Mouse (Mus musculus): ENCODE data around the gene Ipmk. TPM values are rescaled to one million over a fixed set of nuclear protein-coding genes. Genes with fewer than 3 reads are reported as not detected.

Ipmk gene
- polyA plus RNA-seq, 1 experiment from 2014 or later = 12.0 TPM

- ATAC-seq = no peak
- no peaks in the 10 kb centered on the region for H3K9me3 ChIP-seq (ENCODE audit: low read length)
- no peaks in the 10 kb centered on the region for H3K27me3 ChIP-seq (replicated peaks; ENCODE audit: insufficient read depth, low read length)
- TF ChIP-seq CTCF (IDR thresholded peaks at IDR 0.05) = no peak
- no peak overlapping the region for H3K27ac ChIP-seq (ENCODE audit: low read length)
- no peaks in the 10 kb centered on the region for H3K4me1 ChIP-seq (ENCODE audit: insufficient read depth, low read depth, low read length)
- H3K36me3 ChIP-seq (ENCODE audit: insufficient read depth, low read length) = no peaks in the 10 kb centered on the region
- no peak overlapping the region for H3K4me2 ChIP-seq (replicated peaks; ENCODE audit: low read depth, low read length)
- WGBS = 56% methylated on average over 13 of the region's 13 CpGs
- no peak for DNase-seq (ENCODE audit: low spot score)
- H3K4me3 ChIP-seq (ENCODE audit: low read depth, low read length) = no peak overlapping the region
- no peak overlapping the region for H3K9ac ChIP-seq (replicated peaks; ENCODE audit: low read depth)
Measured at GRCm38 (mm10) chr10:71469751-71470150, 122.2 kb downstream of the Ipmk start.

- no peak overlapping the region for H3K4me3 ChIP-seq (ENCODE audit: low read depth, low read length)
- no peak overlapping the region for H3K4me2 ChIP-seq (replicated peaks; ENCODE audit: low read depth, low read length)
- H3K27ac ChIP-seq (ENCODE audit: low read length) = no peak overlapping the region
- no peaks in the 10 kb centered on the region for H3K27me3 ChIP-seq (replicated peaks; ENCODE audit: insufficient read depth, low read length)
- H3K9me3 ChIP-seq (ENCODE audit: low read length) = no peaks in the 10 kb centered on the region
- TF ChIP-seq CTCF (IDR thresholded peaks at IDR 0.05) = no peak
- WGBS = 76% methylated on average over 6 of the region's 6 CpGs
- DNase-seq (ENCODE audit: low spot score) = no peak
- ATAC-seq = no peak
- no peak overlapping the region for H3K9ac ChIP-seq (replicated peaks; ENCODE audit: low read depth)
- H3K36me3 ChIP-seq (ENCODE audit: insufficient read depth, low read length) = no peaks in the 10 kb centered on the region
- H3K4me1 ChIP-seq (ENCODE audit: insufficient read depth, low read depth, low read length) = no peaks in the 10 kb centered on the region
Measured at GRCm38 (mm10) chr10:71472033-71472432, 124.5 kb downstream of the Ipmk start.

- Histone ChIP-seq H3K36me3 (ENCODE audit: insufficient read depth, low read length) (no peaks in the 10 kb centered on the region), H3K27me3 (replicated peaks; ENCODE audit: insufficient read depth, low read length) (no peaks in the 10 kb centered on the region), H3K4me1 (ENCODE audit: insufficient read depth, low read depth, low read length) (no peaks in the 10 kb centered on the region), H3K27ac (ENCODE audit: low read length) (no peak overlapping the region), H3K9me3 (ENCODE audit: low read length) (no peaks in the 10 kb centered on the region), H3K9ac (replicated peaks; ENCODE audit: low read depth) (no peak overlapping the region), H3K4me3 (ENCODE audit: low read depth, low read length) (no peak overlapping the region), H3K4me2 (replicated peaks; ENCODE audit: low read depth, low read length) (no peak overlapping the region)
- TF ChIP-seq EP300 (IDR thresholded peaks at IDR 0.05) = no peak
- TF ChIP-seq CTCF (IDR thresholded peaks at IDR 0.05) = no peak
- 82% methylated on average over 13 of the region's 13 CpGs for WGBS
- DNase-seq (ENCODE audit: low spot score) (no peak), ATAC-seq (no peak)
Measured at GRCm38 (mm10) chr10:71473590-71473989, 126.0 kb downstream of the Ipmk start.

- Histone ChIP-seq H3K4me3 (ENCODE audit: low read depth, low read length) (no peak overlapping the region), H3K27me3 (replicated peaks; ENCODE audit: insufficient read depth, low read length) (no peaks in the 10 kb centered on the region), H3K36me3 (ENCODE audit: insufficient read depth, low read length) (no peaks in the 10 kb centered on the region), H3K9ac (replicated peaks; ENCODE audit: low read depth) (no peak overlapping the region), H3K4me2 (replicated peaks; ENCODE audit: low read depth, low read length) (no peak overlapping the region), H3K9me3 (ENCODE audit: low read length) (no peaks in the 10 kb centered on the region), H3K27ac (ENCODE audit: low read length) (no peak overlapping the region), H3K4me1 (ENCODE audit: insufficient read depth, low read depth, low read length) (no peaks in the 10 kb centered on the region)
- ATAC-seq (no peak), DNase-seq (ENCODE audit: low spot score) (no peak)
- no peak for TF ChIP-seq EP300 (IDR thresholded peaks at IDR 0.05)
- no peak for TF ChIP-seq CTCF (IDR thresholded peaks at IDR 0.05)
- WGBS = 65% methylated on average over 8 of the region's 8 CpGs
Measured at GRCm38 (mm10) chr10:71476471-71477080, 129.0 kb downstream of the Ipmk start.

- no peak overlapping the region for H3K9ac ChIP-seq (replicated peaks; ENCODE audit: low read depth)
- no peak for TF ChIP-seq EP300 (IDR thresholded peaks at IDR 0.05)
- TF ChIP-seq CTCF (IDR thresholded peaks at IDR 0.05) = no peak
- H3K27me3 ChIP-seq (replicated peaks; ENCODE audit: insufficient read depth, low read length) = no peaks in the 10 kb centered on the region
- H3K9me3 ChIP-seq (ENCODE audit: low read length) = no peaks in the 10 kb centered on the region
- H3K36me3 ChIP-seq (ENCODE audit: insufficient read depth, low read length) = no peaks in the 10 kb centered on the region
- DNase-seq (ENCODE audit: low spot score) (no peak), ATAC-seq (no peak)
- no peak overlapping the region for H3K27ac ChIP-seq (ENCODE audit: low read length)
- no peak overlapping the region for H3K4me3 ChIP-seq (ENCODE audit: low read depth, low read length)
- no peaks in the 10 kb centered on the region for H3K4me1 ChIP-seq (ENCODE audit: insufficient read depth, low read depth, low read length)
- 44% methylated on average over 4 of the region's 4 CpGs for WGBS
- H3K4me2 ChIP-seq (replicated peaks; ENCODE audit: low read depth, low read length) = no peak overlapping the region
Measured at GRCm38 (mm10) chr10:71477147-71477546, 129.6 kb downstream of the Ipmk start.

DNA sequence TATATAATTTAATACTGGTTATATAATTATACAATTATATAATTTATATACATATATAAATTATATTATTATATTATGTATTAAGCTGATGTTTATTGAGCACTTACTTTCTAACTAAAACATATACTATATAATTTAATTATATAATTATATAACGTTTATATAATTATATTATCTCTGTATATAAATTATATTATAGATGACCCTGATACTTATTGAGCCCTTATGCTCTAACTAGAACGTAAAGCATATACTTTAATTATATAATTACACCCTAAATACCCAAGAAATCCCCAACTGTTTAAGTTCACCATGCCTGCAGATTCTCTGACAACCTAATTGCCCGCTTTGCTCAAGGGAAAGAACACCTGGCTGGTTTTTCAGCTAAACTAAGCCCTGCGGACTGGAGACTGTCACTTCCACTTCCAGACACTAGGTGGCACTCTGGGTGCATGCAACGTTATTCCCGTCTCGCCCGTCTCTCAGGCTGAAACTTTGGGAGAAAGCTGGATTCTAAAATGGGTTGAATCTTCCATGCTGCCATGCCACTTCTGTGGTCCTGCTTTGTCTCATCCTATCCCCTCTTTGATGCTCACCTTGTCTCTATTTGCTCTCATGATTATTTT, 132.2 kb downstream of the Ipmk start:
- H3K36me3 ChIP-seq (ENCODE audit: insufficient read depth, low read length) = no peaks in the 10 kb centered on the region
- no peak overlapping the region for H3K27ac ChIP-seq (ENCODE audit: low read length)
- H3K27me3 ChIP-seq (replicated peaks; ENCODE audit: insufficient read depth, low read length) = no peaks in the 10 kb centered on the region
- DNase-seq (ENCODE audit: low spot score) (peak; percentile 56), ATAC-seq (no peak)
- H3K4me1 ChIP-seq (ENCODE audit: insufficient read depth, low read depth, low read length) = no peaks in the 10 kb centered on the region
- no peak overlapping the region for H3K4me2 ChIP-seq (replicated peaks; ENCODE audit: low read depth, low read length)
- 12% methylated on average over 8 of the region's 8 CpGs for WGBS
- no peak overlapping the region for H3K4me3 ChIP-seq (ENCODE audit: low read depth, low read length)
- no peak overlapping the region for H3K9ac ChIP-seq (replicated peaks; ENCODE audit: low read depth)
- no peaks in the 10 kb centered on the region for H3K9me3 ChIP-seq (ENCODE audit: low read length)
- TF ChIP-seq EP300 (IDR thresholded peaks at IDR 0.05) = no peak
- peak; percentile 95 for TF ChIP-seq CTCF (IDR thresholded peaks at IDR 0.05)

Other genes with a start within 250 kb of the Ipmk start
- gene Bicc1, start 188.1 kb upstream of the Ipmk start, polyA plus RNA-seq (2015; fragmentation: Nextera tagmentation; extraction: Ambion mirVana) = 17.3 and 18.2 TPM in 2 replicates
- 26.6 and 29.4 TPM in 2 replicates for gene Tfam, start 109.5 kb upstream of the Ipmk start, polyA plus RNA-seq (2015; fragmentation: Nextera tagmentation; extraction: Ambion mirVana)
- 31.9 and 33.6 TPM in 2 replicates for gene Ube2d1, start 62.5 kb upstream of the Ipmk start, polyA plus RNA-seq (2015; fragmentation: Nextera tagmentation; extraction: Ambion mirVana)
- gene Cisd1, start 2.8 kb upstream of the Ipmk start, polyA plus RNA-seq (2015; fragmentation: Nextera tagmentation; extraction: Ambion mirVana) = 84.4 and 86.3 TPM in 2 replicates